Mouse (Mus musculus): ENCODE measurements around the gene Ldlrad1. TPM values are rescaled to one million over a fixed set of nuclear protein-coding genes. Genes with fewer than 3 reads are reported as not detected.

Gene Ldlrad1
- polyA plus RNA-seq, 1 experiment from 2014 or later: not detected

DNA sequence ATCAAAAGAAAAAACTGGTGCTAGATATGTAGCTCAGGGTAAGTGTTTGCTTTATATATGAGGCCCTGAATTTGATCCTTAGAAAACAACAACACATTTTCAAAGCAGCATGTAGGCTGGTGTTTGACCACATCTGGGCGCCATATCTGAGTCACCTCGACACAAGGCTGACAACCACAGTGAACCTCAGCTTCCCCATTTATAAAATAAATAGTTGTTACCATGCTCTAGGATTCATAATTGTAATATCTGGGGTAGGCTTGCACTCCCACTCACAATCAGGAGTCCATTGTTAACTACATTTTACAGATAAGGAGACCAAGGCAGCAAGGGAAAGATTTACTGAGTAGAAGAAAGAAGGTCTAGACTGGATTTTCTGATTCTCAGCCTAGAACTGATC, 17.3 kb downstream of the Ldlrad1 start:
- H3K79me2 ChIP-seq (ENCODE audit: inconsistent target): no peaks in the 10 kb centered on the region
- H3K36me3 ChIP-seq (ENCODE audit: inconsistent target): no peaks in the 10 kb centered on the region
- 27% methylated on average over 2 of the region's 2 CpGs for WGBS (ENCODE audit: missing documents)
- H3K4me3 ChIP-seq (ENCODE audit: inconsistent target): no peak overlapping the region
- no peak overlapping the region for H3K27ac ChIP-seq

DNA sequence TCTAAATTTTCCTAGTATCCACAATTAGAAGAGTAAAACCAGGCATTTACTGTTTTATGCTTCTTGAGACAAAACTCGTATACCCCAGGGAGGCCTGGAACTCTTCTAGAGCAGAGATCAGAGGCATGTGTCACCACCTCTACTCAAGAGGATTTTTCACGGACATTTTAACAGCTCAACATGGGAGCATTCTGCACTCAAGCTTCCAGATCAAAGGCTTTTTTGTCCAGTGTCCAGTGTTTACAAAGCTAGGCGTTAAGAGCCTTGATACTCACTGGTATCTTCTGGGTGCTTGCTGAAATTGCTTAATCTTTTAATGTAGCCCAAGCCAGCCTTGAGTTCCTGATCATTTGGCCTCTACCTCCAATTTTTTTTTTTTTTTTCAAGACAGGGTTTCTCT, 23.2 kb downstream of the Ldlrad1 start:
- WGBS (ENCODE audit: missing documents): 94% methylated on average over 3 of the region's 3 CpGs
- peaks cover 10% of the 10 kb centered on the region; the same call in 1 of the 2 replicates for H3K36me3 ChIP-seq (ENCODE audit: inconsistent target)
- H3K27ac ChIP-seq: no peak overlapping the region
- H3K79me2 ChIP-seq (ENCODE audit: inconsistent target): no peaks in the 10 kb centered on the region
- H3K4me3 ChIP-seq (ENCODE audit: inconsistent target): no peak overlapping the region

DNA sequence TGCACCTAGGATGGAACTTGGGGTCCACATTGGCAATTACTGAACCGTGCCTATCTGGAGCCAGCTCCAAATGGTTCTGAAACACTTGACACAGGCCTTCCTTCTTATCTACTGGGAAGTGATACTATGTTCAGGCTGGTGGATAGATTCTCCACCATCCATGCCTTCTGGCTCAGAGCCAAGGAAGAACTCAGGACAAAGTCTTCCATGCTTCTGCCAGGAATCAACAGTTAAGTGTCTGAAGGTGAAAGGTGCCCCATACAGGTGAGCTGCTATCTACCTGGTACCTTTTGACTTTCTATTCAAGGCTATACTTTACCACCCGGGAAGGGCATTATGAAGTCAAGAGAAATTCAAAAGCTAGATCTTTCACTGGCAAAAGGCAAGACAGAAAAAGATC, 29.3 kb downstream of the Ldlrad1 start:
- H3K79me2 ChIP-seq (ENCODE audit: inconsistent target): no peaks in the 10 kb centered on the region
- H3K36me3 ChIP-seq (ENCODE audit: inconsistent target): peaks cover 13% of the 10 kb centered on the region; the same call in 1 of the 2 replicates
- H3K27ac ChIP-seq: no peak overlapping the region
- 94% methylated on average over 2 of the region's 2 CpGs for WGBS (ENCODE audit: missing documents)
- H3K4me3 ChIP-seq (ENCODE audit: inconsistent target): no peak overlapping the region

DNA sequence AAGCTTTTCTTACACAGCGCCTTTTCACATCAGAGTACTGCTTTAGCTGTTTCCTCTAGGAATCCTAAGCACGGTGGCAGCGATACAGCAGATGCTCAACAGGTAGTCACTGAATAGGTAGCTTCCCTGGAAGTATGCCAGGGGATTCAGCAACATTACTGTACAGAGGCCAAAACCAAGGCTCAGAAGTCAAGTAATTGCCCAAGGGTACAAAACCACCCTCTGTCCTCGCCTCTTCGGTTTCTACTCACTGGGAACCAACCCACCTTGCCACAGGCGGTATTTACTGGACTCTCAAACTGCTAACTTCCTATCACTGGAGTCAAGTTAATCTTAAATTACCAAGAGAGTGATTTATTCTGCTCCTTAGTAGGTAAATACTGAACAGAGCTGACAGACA, 31.2 kb downstream of the Ldlrad1 start:
- Histone ChIP-seq H3K79me2 (ENCODE audit: inconsistent target) (no peaks in the 10 kb centered on the region), H3K36me3 (ENCODE audit: inconsistent target) (peaks cover 10% of the 10 kb centered on the region; the same call in 1 of the 2 replicates), H3K4me3 (ENCODE audit: inconsistent target) (no peak overlapping the region), H3K27ac (no peak overlapping the region)
- 98% methylated on average over 6 of the region's 6 CpGs for WGBS (ENCODE audit: missing documents)

DNA sequence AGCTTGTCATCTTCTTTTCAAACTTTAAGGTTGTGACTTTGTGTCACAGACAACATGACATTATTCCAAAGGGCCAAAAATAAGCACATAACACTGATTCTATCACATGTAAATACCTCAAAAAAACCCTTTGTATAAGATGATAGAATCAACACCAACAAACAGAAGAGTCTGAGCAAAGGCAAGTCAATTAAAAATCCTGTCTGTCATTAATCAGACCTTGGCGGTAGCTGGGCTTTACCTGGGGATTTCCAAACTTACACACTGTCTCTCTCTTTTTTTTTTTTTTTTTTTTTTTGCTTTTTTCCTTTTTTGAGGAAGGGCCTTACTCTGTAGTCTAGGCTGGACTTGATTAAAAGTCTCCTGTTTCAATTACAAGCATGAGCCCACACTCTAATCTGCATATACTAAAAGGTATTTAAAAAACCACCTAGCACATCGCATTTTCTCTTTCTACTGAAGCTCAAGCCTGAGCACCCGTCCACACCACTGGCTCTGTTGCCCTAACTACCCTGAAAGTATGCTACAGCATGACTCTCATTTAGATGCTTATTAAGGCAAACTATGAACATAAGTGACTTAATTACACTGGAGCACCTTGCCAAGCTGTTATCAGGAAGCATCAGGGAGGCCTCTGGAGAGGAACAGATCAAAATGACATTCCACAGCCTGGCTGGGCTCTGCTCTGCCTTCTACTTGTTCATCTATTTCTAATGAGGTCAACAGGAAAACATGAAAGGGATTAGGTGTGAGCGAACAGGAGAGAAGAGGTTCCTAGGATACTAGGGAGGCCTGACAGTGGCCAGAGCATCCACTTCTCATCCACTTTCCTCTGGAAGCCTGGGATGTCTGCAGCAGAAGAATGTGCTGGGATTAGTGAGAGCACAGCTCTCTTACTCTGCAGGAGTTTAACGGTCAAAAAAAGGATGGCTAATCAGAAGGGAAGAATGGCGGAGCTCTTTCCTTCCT, 34.7 kb downstream of the Ldlrad1 start:
- WGBS (ENCODE audit: missing documents): 90% methylated on average over 4 of the region's 6 CpGs
- peaks cover 10% of the 10 kb centered on the region; the same call in 1 of the 2 replicates for H3K36me3 ChIP-seq (ENCODE audit: inconsistent target)

DNA sequence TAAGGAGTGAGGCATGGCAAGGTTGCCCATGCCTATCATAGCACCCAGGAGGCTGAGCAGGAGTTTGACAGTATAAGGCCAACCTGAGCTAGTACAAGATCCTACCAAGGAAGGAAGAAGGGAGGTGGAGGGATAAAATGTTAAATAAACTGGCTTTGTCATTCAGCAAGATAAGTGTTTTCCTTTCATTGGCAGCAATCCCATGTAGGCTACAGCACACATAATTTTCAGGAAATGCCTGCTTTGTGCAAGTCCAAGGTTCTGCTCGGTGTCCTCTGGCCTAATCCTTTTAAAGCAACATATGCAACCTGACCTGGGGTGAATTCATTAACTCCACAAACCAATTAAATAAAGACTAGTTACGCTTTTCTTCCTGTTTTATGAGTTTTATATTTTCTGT, 36.4 kb downstream of the Ldlrad1 start:
- Histone ChIP-seq H3K27ac (no peak overlapping the region), H3K79me2 (ENCODE audit: inconsistent target) (peaks cover 10% of the 10 kb centered on the region; the same call in 1 of the 2 replicates), H3K4me3 (ENCODE audit: inconsistent target) (no peak overlapping the region), H3K36me3 (ENCODE audit: inconsistent target) (peaks cover 4% of the 10 kb centered on the region; the same call in 1 of the 2 replicates)
- WGBS (ENCODE audit: missing documents): 76% methylated on average over 2 of the region's 2 CpGs

More for the DNA sequence above, 34.7 kb downstream of the Ldlrad1 start:
- no peak overlapping the region for H3K4me3 ChIP-seq (ENCODE audit: inconsistent target)
- H3K79me2 ChIP-seq (ENCODE audit: inconsistent target): no peaks in the 10 kb centered on the region; the same call in 1 of the 2 replicates
- no peak overlapping the region for H3K27ac ChIP-seq

DNA sequence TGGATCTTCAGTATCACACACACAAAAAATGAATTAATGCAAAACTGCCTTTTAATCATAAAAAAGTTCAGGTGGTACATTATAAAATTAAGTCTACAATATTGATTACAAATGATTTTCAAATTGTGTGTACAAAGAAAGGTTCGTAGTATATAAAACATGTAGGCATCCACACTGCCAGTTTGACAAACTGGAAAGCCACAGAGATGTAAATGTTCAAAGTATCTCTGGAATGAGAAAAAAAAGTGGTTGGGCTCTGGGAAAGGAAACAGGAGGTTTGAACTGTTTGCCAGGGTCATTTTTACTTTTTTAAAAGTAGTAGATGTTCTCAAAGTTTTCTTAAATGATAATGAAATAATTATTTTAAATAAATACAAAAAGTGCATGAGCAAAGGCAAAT, 37.1 kb downstream of the Ldlrad1 start:
- no peak overlapping the region for H3K4me3 ChIP-seq (ENCODE audit: inconsistent target)
- no peak overlapping the region for H3K27ac ChIP-seq
- WGBS (ENCODE audit: missing documents): 83% methylated on average over 1 of the region's 1 CpGs
- peaks cover 10% of the 10 kb centered on the region; the same call in 1 of the 2 replicates for H3K79me2 ChIP-seq (ENCODE audit: inconsistent target)
- no peaks in the 10 kb centered on the region; the same call in 1 of the 2 replicates for H3K36me3 ChIP-seq (ENCODE audit: inconsistent target)

DNA sequence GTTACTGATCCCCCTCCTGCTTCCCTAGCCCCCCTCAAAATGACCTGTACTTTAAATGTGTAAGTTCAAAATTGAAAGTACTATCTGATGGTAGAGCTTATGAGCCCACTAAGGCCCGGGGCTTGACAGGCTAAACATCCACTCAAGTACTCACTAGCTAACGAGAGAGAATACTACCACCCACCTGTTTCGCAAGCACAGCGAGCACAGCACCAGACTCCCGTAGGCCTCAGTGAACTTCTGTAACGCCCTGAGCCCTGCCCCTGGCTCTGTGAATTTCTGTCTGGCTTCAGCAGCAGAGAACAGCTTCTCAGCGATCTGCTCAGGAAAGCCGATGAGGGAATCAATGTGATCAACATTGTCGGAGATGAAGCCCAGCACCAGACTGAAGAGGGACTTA, 38.1 kb downstream of the Ldlrad1 start:
- peaks cover 10% of the 10 kb centered on the region; the same call in 1 of the 2 replicates for H3K79me2 ChIP-seq (ENCODE audit: inconsistent target)
- no peak overlapping the region for H3K4me3 ChIP-seq (ENCODE audit: inconsistent target)
- H3K27ac ChIP-seq: no peak overlapping the region
- WGBS (ENCODE audit: missing documents): 69% methylated on average over 9 of the region's 9 CpGs
- H3K36me3 ChIP-seq (ENCODE audit: inconsistent target): no peaks in the 10 kb centered on the region; the same call in 1 of the 2 replicates

DNA sequence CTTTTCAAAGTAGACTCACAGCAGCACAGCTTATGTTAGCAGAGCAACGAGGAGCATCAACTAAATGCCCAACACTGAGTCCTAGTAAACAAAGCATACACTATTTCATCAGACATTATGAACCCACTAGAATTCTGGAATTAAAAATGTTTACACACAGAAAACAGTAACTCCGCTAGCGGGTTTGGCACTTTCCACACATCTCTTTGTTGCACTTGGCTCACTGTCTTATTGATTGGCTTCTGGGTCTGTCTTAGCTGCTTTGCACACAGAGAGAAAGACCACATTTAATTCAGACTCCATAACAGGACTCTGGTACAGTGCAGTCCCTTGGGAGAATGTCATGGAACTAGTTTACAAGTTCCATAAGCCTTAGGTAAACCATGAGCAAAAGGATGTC, 39.1 kb downstream of the Ldlrad1 start:
- H3K27ac ChIP-seq: no peak overlapping the region
- H3K4me3 ChIP-seq (ENCODE audit: inconsistent target): no peak overlapping the region
- 98% methylated on average over 3 of the region's 3 CpGs for WGBS (ENCODE audit: missing documents)
- H3K36me3 ChIP-seq (ENCODE audit: inconsistent target): no peaks in the 10 kb centered on the region; the same call in 1 of the 2 replicates
- peaks cover 10% of the 10 kb centered on the region; the same call in 1 of the 2 replicates for H3K79me2 ChIP-seq (ENCODE audit: inconsistent target)

DNA sequence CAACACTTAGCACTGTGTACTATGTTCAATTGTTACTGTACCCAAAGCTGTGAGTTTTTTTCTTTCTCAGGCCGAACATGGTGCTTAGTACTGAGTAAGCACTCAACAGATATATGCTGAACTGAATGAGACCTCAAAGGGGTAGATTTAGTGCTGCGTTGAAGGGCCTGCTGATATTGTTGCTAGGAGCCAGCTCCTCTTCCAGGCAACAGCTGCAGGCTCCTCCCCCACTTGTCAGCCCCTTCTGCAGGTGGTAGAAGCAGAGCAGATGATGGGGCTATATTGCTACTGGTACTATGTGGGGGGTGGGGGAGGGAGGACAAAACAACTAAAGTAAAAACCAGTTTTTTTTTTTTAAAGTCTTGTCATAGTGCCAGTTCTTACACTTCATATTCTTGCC, 40.5 kb downstream of the Ldlrad1 start:
- 90% methylated on average over 1 of the region's 2 CpGs for WGBS (ENCODE audit: missing documents)
- Histone ChIP-seq H3K27ac (no peak overlapping the region), H3K79me2 (ENCODE audit: inconsistent target) (peaks cover 10% of the 10 kb centered on the region; the same call in 1 of the 2 replicates), H3K4me3 (ENCODE audit: inconsistent target) (no peak overlapping the region), H3K36me3 (ENCODE audit: inconsistent target) (no peaks in the 10 kb centered on the region)

DNA sequence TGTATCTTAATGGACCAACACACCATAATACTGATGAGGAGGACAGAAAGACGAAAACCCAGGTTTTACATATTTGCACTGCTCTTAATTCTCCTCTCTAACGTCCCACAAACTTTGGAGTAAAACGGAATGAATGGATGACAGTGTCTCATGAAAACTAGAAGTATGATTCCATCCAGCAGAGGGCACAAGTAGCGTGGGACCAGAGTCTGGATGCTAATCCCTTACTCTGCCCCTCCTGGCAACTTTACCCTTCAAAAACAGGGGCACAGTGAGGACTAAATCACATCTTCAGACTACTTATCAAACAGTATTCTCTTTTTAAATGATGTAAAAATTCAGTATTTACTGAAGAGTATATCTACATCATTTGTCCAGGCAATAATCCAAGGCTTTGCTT, 41.5 kb downstream of the Ldlrad1 start:
- 32% methylated on average over 4 of the region's 4 CpGs for WGBS (ENCODE audit: missing documents)
- Histone ChIP-seq H3K27ac (no peak overlapping the region), H3K79me2 (ENCODE audit: inconsistent target) (peaks cover 10% of the 10 kb centered on the region; the same call in 1 of the 2 replicates), H3K36me3 (ENCODE audit: inconsistent target) (no peaks in the 10 kb centered on the region), H3K4me3 (ENCODE audit: inconsistent target) (no peak overlapping the region)

DNA sequence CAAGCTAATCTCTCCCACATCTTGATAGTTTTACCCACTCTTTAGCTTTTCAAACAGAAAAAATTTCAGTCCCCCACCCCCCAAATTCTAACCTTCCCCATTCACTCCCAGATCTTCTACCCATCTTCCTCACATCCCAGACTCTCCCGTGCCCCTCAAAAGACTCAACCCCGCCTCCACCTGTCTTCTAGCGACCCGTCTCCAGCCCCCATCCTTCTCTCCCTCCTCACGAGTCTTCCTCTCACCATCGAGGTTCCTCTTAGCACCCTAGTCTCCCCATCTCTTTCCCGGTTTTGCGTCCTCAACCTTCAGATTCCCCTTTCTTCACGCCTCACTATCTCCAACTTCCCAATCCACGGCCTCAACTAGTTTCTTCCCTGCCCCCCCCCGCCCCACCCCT, 43.5 kb downstream of the Ldlrad1 start:
- Histone ChIP-seq H3K4me3 (ENCODE audit: inconsistent target) (peak overlapping the region; percentile 47), H3K79me2 (ENCODE audit: inconsistent target) (peaks cover 10% of the 10 kb centered on the region; the same call in 1 of the 2 replicates), H3K27ac (no peak overlapping the region), H3K36me3 (ENCODE audit: inconsistent target) (no peaks in the 10 kb centered on the region)
- WGBS (ENCODE audit: missing documents): 4% methylated on average over 10 of the region's 11 CpGs

DNA sequence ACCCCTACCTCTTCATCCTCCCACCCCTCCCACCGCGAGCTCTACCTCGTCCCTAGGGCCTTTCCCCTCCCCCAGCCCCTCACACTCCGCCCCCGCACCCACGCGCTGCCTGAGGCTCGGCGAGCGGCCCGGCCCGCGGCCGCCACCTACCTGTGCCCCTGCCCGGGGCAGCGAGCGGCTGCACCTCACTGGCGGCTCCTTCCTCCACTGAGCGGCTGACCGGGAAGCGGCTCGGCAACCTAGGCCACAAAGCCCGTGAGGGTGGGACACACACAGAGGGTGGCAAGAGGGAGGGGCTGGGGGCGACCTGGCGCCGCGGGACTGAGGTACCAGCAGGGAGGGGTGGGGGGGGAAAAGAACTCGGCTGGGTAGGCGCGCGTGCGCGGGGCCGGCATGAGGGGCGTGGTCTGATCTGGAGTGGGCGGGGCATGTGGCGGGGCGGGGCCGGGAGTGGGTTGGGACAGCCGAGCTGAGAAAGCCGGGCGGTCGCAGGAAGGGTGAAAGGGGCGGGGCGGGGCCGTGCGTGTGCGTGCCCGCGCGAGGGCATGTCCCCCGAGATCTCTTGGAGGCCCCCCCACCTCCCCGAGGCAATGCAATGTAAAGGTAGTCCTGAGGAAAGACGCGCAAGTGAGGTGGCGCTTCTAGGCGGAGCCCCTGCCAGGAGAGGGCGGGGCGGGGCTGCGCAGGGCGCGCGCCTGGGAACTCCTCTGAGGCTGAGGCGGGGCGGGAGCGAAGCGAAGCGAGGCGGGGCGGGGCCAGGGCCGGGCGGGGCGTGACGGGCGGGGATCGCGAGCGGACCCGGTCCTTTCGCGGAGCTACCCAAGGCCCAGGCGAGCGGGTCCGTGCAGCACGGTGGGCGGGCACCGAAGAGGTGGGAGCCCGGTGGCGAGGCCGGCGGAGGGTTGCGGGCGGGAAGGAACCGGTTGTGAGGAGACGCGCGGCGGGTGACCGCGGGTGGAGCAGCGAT, 44.4 kb downstream of the Ldlrad1 start, which contains the start of the genes Lrrc42 and Hspb11:
Gene Lrrc42 (minus strand): TSS at position 408 of the 967 bp plus-strand sequence.
Gene Hspb11 (plus strand): TSS at position 469 of the 967 bp plus-strand sequence.
- H3K4me3 ChIP-seq (ENCODE audit: inconsistent target): peak within 1 kb of the TSS; percentile 55
- peaks cover 10% of the 10 kb centered on the region; the same call in 1 of the 2 replicates for H3K79me2 ChIP-seq (ENCODE audit: inconsistent target)
- 2% methylated on average over 68 of the region's 101 CpGs for WGBS (ENCODE audit: missing documents)
- no peaks in the 10 kb centered on the region for H3K36me3 ChIP-seq (ENCODE audit: inconsistent target)
- peak within 1 kb of the TSS; percentile 10; the same call in 1 of the 2 replicates for H3K27ac ChIP-seq

DNA sequence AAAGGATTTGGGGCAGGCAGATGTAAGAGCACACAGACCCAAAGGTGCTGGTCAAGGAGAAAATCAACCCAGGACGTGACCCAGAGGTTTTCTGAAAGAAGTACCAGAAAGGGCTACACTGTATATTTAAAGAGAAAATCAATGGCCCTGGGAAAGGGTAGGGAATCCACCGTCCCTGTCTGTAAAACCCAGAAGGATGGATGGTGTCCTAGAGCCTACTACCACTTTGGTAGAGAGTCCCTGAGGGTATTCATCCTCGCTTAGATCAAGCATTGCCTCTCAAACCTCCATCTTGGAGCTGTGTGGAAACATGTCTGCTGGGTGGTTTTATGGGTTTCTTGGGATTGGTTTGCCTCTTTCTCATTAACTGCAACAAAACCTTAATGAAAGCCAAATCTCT, 45.4 kb downstream of the Ldlrad1 start:
- WGBS (ENCODE audit: missing documents): 61% methylated on average over 3 of the region's 3 CpGs
- H3K4me3 ChIP-seq (ENCODE audit: inconsistent target): peak overlapping the region; percentile 55

More for the DNA sequence above, 45.4 kb downstream of the Ldlrad1 start:
- H3K27ac ChIP-seq: peak overlapping the region; percentile 10; the same call in 1 of the 2 replicates
- no peaks in the 10 kb centered on the region for H3K36me3 ChIP-seq (ENCODE audit: inconsistent target)
- peaks cover 2% of the 10 kb centered on the region; the same call in 1 of the 2 replicates for H3K79me2 ChIP-seq (ENCODE audit: inconsistent target)

All from macrophage (primary cell).